Mouse (Mus musculus) kidney, adult 2 months (tissue): ENCODE results near the gene Dgkg.

Experiments
- CTCF ChIP-seq: fragments of 200-500 bp; conservative IDR thresholded peaks from 2 replicates; pipeline ENCODE4 v1.5.1; 2011; ENCODE audit warnings: low read depth, mild to moderate bottlenecking, control low read depth, low read length, moderate library complexity, mixed read lengths; ENCODE audit not compliant: insufficient read depth, insufficient read length
- POLR2A ChIP-seq: fragments of 200-500 bp; IDR thresholded peaks from one replicate; pipeline ENCODE4 v1.6.1; 2011; ENCODE audit warnings: low read depth, low read length, control low read depth

GRCm38 (mm10) chr16:22479322-22479721 is 177.7 kb downstream of the Dgkg start:
- TF ChIP-seq POLR2A (no peak), CTCF (no peak)
